Mouse (Mus musculus) kidney, postnatal 0 days (tissue): ENCODE measurements around the gene Gm9747. TPM values are rescaled to one million over a fixed set of nuclear protein-coding genes. Genes with fewer than 3 reads are reported as not detected.

Experiments used
- ATAC-seq: fragments of 200-750 bp; cut with Nextera tagmentation; replicated peaks from 2 replicates; pipeline ENCODE4 v1.8.0; 2017; ENCODE audit warnings: low read depth, moderate number of reproducible peaks, moderate TSS enrichment, moderate library complexity; ENCODE audit not compliant: low FRiP score
- DNase-seq: peaks from one replicate; pipeline ENCODE4 v3.0.0-alpha.2; 2016; ENCODE audit warnings: low spot score
- H3K27ac ChIP-seq: fragments of 300-500 bp; sonication (generic); 2 replicates; pipeline ENCODE4 v1.5.1; 2014; ENCODE audit warnings: mild to moderate bottlenecking
- H3K27me3 ChIP-seq: fragments of 300-500 bp; sonication (generic); 2 replicates; pipeline ENCODE4 v1.6.1; 2014; ENCODE audit warnings: low read length, mixed read lengths; ENCODE audit not compliant: insufficient read depth
- H3K36me3 ChIP-seq: fragments of 300-500 bp; sonication (generic); 2 replicates; pipeline ENCODE4 v1.6.1; 2014; ENCODE audit warnings: low read length, mixed read lengths; ENCODE audit not compliant: insufficient read depth
- H3K4me1 ChIP-seq: fragments of 300-500 bp; sonication (generic); replicated peaks from 2 replicates; pipeline ENCODE4 v1.6.1; 2014; ENCODE audit warnings: antibody characterized with exemption, low read length, mixed read lengths; ENCODE audit not compliant: insufficient read depth
- H3K4me2 ChIP-seq: fragments of 300-500 bp; sonication (generic); 2 replicates; pipeline ENCODE4 v1.6.1; 2014; ENCODE audit warnings: mild to moderate bottlenecking, low read length, moderate library complexity, mixed read lengths
- H3K4me3 ChIP-seq: fragments of 300-500 bp; sonication (generic); replicated peaks from 2 replicates; pipeline ENCODE4 v1.5.1; 2014; ENCODE audit warnings: low read depth, low read length
- H3K9ac ChIP-seq: fragments of 300-500 bp; sonication (generic); 2 replicates; pipeline ENCODE4 v1.6.1; 2014; ENCODE audit warnings: low read depth, low read length
- H3K9me3 ChIP-seq: fragments of 300-500 bp; sonication (generic); replicated peaks from 2 replicates; pipeline ENCODE4 v1.6.1; 2016; ENCODE audit warnings: low read length, inconsistent platforms, mixed read lengths
- CTCF ChIP-seq: IDR thresholded peaks from 2 replicates; pipeline ENCODE4 v1.5.1; 2016; ENCODE audit warnings: antibody characterized with exemption, low read depth, mild to moderate bottlenecking, moderate library complexity
- WGBS: fragments of 180-500 bp; shearing (Covaris S2); extraction: QIAGEN DNeasy Blood & Tissue Kit; methylation state at CpG from one replicate; pipeline ENCODE4 v1.1.7; 2014; 5-methylcytosine and 5-hydroxymethylcytosine counted together
- polyA plus RNA-seq: library from polyadenylated mRNA; unstranded; fragments of >200 nt; fragmentation: Nextera tagmentation; extraction: Ambion mirVana; gene quantifications from 2 replicates; pipeline ENCODE4 v1.2.1, GENCODE M21; 2015

Gm9747 gene
- polyA plus RNA-seq, 1 experiment from 2014 or later: 10.8 TPM

- WGBS: under 1% methylated on average over 35 of the region's 35 CpGs
- H3K4me1 ChIP-seq: peaks cover 17% of the 10 kb centered on the region
- H3K4me3 ChIP-seq: peak overlapping the region; percentile 38
- H3K9ac ChIP-seq: peak overlapping the region; percentile 68
- H3K27ac ChIP-seq: peak overlapping the region; percentile 96
- no peak for TF ChIP-seq CTCF
- DNase-seq (peak; percentile 96), ATAC-seq (peak; percentile 97)
- H3K4me2 ChIP-seq: peak overlapping the region; percentile 74
- H3K36me3 ChIP-seq: 0 out of 2 replicates have a peak, but pooled peaks cover under 1% of the 10 kb centered on the region
- no peaks in the 10 kb centered on the region for H3K9me3 ChIP-seq
- no peaks in the 10 kb centered on the region for H3K27me3 ChIP-seq
Measured at GRCm38 (mm10) chr1:82282992-82283611, 50.2 kb downstream of the Gm9747 start.

- DNase-seq: peak; percentile 68
- Histone ChIP-seq H3K4me3 (peak overlapping the region; percentile 38), H3K4me1 (peaks cover 17% of the 10 kb centered on the region), H3K27ac (peak overlapping the region; percentile 96), H3K27me3 (no peaks in the 10 kb centered on the region), H3K36me3 (no peaks in the 10 kb centered on the region), H3K4me2 (peak overlapping the region; percentile 74), H3K9me3 (no peaks in the 10 kb centered on the region), H3K9ac (peak overlapping the region; percentile 68; the same call in 1 of the 2 replicates)
- TF ChIP-seq CTCF: no peak
- WGBS: 5% methylated on average over 1 of the region's 1 CpGs
- no peak for ATAC-seq
Measured at GRCm38 (mm10) chr1:82283901-82284301, 51.0 kb downstream of the Gm9747 start.

- DNase-seq: no peak
- TF ChIP-seq CTCF: no peak
Measured at GRCm38 (mm10) chr1:82284403-82284802, 51.5 kb downstream of the Gm9747 start.

More at GRCm38 (mm10) chr1:82284403-82284802, 51.5 kb downstream of the Gm9747 start:
- Histone ChIP-seq H3K9me3 (no peaks in the 10 kb centered on the region), H3K4me2 (peak overlapping the region; percentile 74), H3K4me1 (peaks cover 17% of the 10 kb centered on the region), H3K27ac (peak overlapping the region; percentile 96), H3K9ac (peak overlapping the region; percentile 48; the same call in 1 of the 2 replicates), H3K27me3 (no peaks in the 10 kb centered on the region), H3K4me3 (peak overlapping the region; percentile 38), H3K36me3 (no peaks in the 10 kb centered on the region)
- ATAC-seq: no peak
- WGBS: 18% methylated on average over 4 of the region's 4 CpGs

Other genes starting within 250 kb of the Gm9747 start
- gene Irs1, start 58.3 kb downstream of the Gm9747 start, polyA plus RNA-seq: 3.0 and 3.1 TPM in 2 replicates
- 8.0 and 8.6 TPM in 2 replicates for gene Rhbdd1, start 83.3 kb downstream of the Gm9747 start, polyA plus RNA-seq